Mouse (Mus musculus) liver, embryonic 14.5 days (tissue): ENCODE measurements around the gene Wfdc3. TPM values are rescaled to one million over a fixed set of nuclear protein-coding genes. Genes with fewer than 3 reads are reported as not detected.

Experiments used
- ATAC-seq: fragments of 200-750 bp; cut with Nextera tagmentation; 2 replicates; pipeline ENCODE4 v1.8.0; 2017; ENCODE audit warnings: moderate number of reproducible peaks, mild to moderate bottlenecking, moderate library complexity; ENCODE audit not compliant: insufficient read depth
- DNase-seq, 3 experiments: peaks; one replicate each; pipeline ENCODE4 v3.0.0-alpha.2; 2012 to 2013; ENCODE audit warnings: low read depth in 3 of 3, low spot score in 3 of 3
- H3K27ac ChIP-seq: fragments of 300-500 bp; sonication (generic); 2 replicates; pipeline ENCODE4 v1.5.1; 2014; ENCODE audit warnings: moderate library complexity, mild to moderate bottlenecking, control low read depth, inconsistent platforms
- H3K27me3 ChIP-seq: fragments of 300-500 bp; sonication (generic); 2 replicates; pipeline ENCODE4 v1.6.1; 2014; ENCODE audit warnings: mild to moderate bottlenecking, low read length, moderate library complexity; ENCODE audit not compliant: control insufficient read depth, insufficient read depth
- H3K36me3 ChIP-seq: fragments of 300-500 bp; sonication (generic); replicated peaks from 2 replicates; pipeline ENCODE4 v1.6.1; 2014; ENCODE audit warnings: low read depth; ENCODE audit not compliant: control insufficient read depth, insufficient read depth
- H3K4me1 ChIP-seq, 2 experiments: fragments of 200-500 bp in 1 of 2; fragments of 300-500 bp in 1 of 2; sonication (generic) in 1 of 2; replicated peaks; 2 replicates each; pipeline ENCODE4 v1.6.1; 2012 to 2014; ENCODE audit warnings: antibody characterized with exemption in 1 of 2, inconsistent platforms in 1 of 2, low read length in 1 of 2; ENCODE audit not compliant: control insufficient read depth in 2 of 2, insufficient read depth in 2 of 2
- H3K4me2 ChIP-seq: fragments of 300-500 bp; sonication (generic); 2 replicates; pipeline ENCODE4 v1.6.1; 2014; ENCODE audit warnings: low read depth, mild to moderate bottlenecking, control low read depth, moderate library complexity
- H3K4me3 ChIP-seq, 2 experiments: fragments of 200-500 bp in 1 of 2; fragments of 300-500 bp in 1 of 2; sonication (generic) in 1 of 2; 2 replicates each; pipeline ENCODE4 v1.5.1; 2012 to 2014; ENCODE audit warnings: low read depth in 2 of 2, low read length in 2 of 2, mild to moderate bottlenecking in 2 of 2, control low read depth in 1 of 2, inconsistent platforms in 1 of 2, moderate library complexity in 1 of 2; ENCODE audit not compliant: insufficient read depth in 1 of 2
- H3K9ac ChIP-seq: fragments of 300-500 bp; sonication (generic); replicated peaks from 2 replicates; pipeline ENCODE4 v1.6.1; 2014; ENCODE audit warnings: mild to moderate bottlenecking, control low read depth, moderate library complexity
- H3K9me3 ChIP-seq: fragments of 300-500 bp; sonication (generic); 2 replicates; pipeline ENCODE4 v1.6.1; 2016; ENCODE audit warnings: low read length, mixed read lengths; ENCODE audit not compliant: control insufficient read depth
- CTCF ChIP-seq: IDR thresholded peaks from 2 replicates; pipeline ENCODE4 v1.5.1; 2016; ENCODE audit warnings: antibody characterized with exemption, low read depth, control low read depth
- EP300 ChIP-seq: IDR thresholded peaks from 2 replicates; pipeline ENCODE4 v1.6.1; 2016; ENCODE audit warnings: antibody characterized with exemption, low read depth
- WGBS: fragments of 180-500 bp; shearing (Covaris S2); extraction: QIAGEN DNeasy Blood & Tissue Kit; methylation state at CpG from one replicate; pipeline ENCODE4 v1.1.7; 2014; ENCODE audit not compliant: insufficient replicate concordance; 5-methylcytosine and 5-hydroxymethylcytosine counted together
- polyA plus RNA-seq, 2 experiments: library from polyadenylated mRNA; depleted of rRNA in 1 of 2; stranded (reverse) in 1 of 2; unstranded in 1 of 2; fragments of >200 nt; fragmentation: Nextera tagmentation in 1 of 2; extraction: Ambion mirVana in 1 of 2; gene quantifications; 2 replicates each; pipeline versions ENCODE4 v1.2.1 to v1.2.3; 2012 to 2014

Gene Wfdc3
- polyA plus RNA-seq (2012; rRNA removed) = 1.7 and 1.9 TPM in 2 replicates
- polyA plus RNA-seq (2014; fragmentation: Nextera tagmentation; extraction: Ambion mirVana) = 1.6 and 2.1 TPM in 2 replicates

GRCm38 (mm10) chr2:164745843-164746479 lies at the start of gene Wfdc3, which contains the start of gene Dnttip1:
TSS of gene Wfdc3 (minus strand) at chr2:164745931.
TSS of gene Dnttip1 (plus strand) at chr2:164745983.
- DNase-seq = peak; percentile 80 to 83 (median 82)

GRCm38 (mm10) chr2:164794293-164794692 lies 48.6 kb upstream of the Wfdc3 start:
- H3K27me3 ChIP-seq = no peaks in the 10 kb centered on the region
- no peak overlapping the region for H3K27ac ChIP-seq
- H3K4me2 ChIP-seq = no peak overlapping the region
- H3K36me3 ChIP-seq = peaks cover 31% of the 10 kb centered on the region
- H3K4me3 ChIP-seq = no peak overlapping the region
- peaks cover 0 to 3% of the 10 kb centered on the region in 2 experiments; a peak in 2 of 4 replicates for H3K4me1 ChIP-seq
- 29% methylated on average over 5 of the region's 5 CpGs for WGBS
- TF ChIP-seq EP300 (no peak), CTCF (peak; percentile 96)
- H3K9me3 ChIP-seq = no peaks in the 10 kb centered on the region
- DNase-seq = peak; percentile 73 to 77 (median 76)
- H3K9ac ChIP-seq = no peak overlapping the region
- ATAC-seq = peak; percentile 67

More at GRCm38 (mm10) chr2:164745843-164746479, at the start of gene Wfdc3, which contains the start of gene Dnttip1:
- Histone ChIP-seq H3K27me3 (no peaks in the 10 kb centered on the region; the same call in none of the 2 replicates), H3K27ac (peak within 1 kb of the TSS; percentile 87), H3K36me3 (peaks cover 37% of the 10 kb centered on the region), H3K9me3 (no peaks in the 10 kb centered on the region), H3K4me1 (peaks cover 10 to 20% of the 10 kb centered on the region in 2 experiments; a peak in 3 of 4 replicates), H3K4me2 (peak within 1 kb of the TSS; percentile 90), H3K9ac (peak within 1 kb of the TSS; percentile 98), H3K4me3 (peak within 1 kb of the TSS; percentile 97 to 99)
- TF ChIP-seq CTCF (no peak), EP300 (no peak)
- peak; percentile 85 for ATAC-seq
- under 1% methylated on average over 69 of the region's 70 CpGs for WGBS

GRCm38 (mm10) chr2:164793772-164794171 lies 48.0 kb upstream of the Wfdc3 start:
- Histone ChIP-seq H3K4me2 (no peak overlapping the region), H3K27ac (peak overlapping the region; percentile 14; the same call in 1 of the 2 replicates), H3K4me1 (peaks cover 0 to 6% of the 10 kb centered on the region in 2 experiments; a peak in 2 of 4 replicates), H3K36me3 (peaks cover 31% of the 10 kb centered on the region), H3K9ac (no peak overlapping the region), H3K4me3 (no peak overlapping the region), H3K9me3 (no peaks in the 10 kb centered on the region), H3K27me3 (no peaks in the 10 kb centered on the region)
- no peak for TF ChIP-seq EP300
- TF ChIP-seq CTCF = no peak
- ATAC-seq = peak; percentile 17; the same call in 1 of the 2 replicates
- WGBS = 72% methylated on average over 2 of the region's 2 CpGs
- no peak for DNase-seq

- Histone ChIP-seq H3K4me2 (no peak overlapping the region), H3K9me3 (no peaks in the 10 kb centered on the region), H3K36me3 (peaks cover 31% of the 10 kb centered on the region), H3K4me3 (no peak overlapping the region), H3K27ac (no peak overlapping the region; the same call in 1 of the 2 replicates), H3K27me3 (no peaks in the 10 kb centered on the region), H3K4me1 (peaks cover 5 to 12% of the 10 kb centered on the region in 2 experiments; a peak in 3 of 4 replicates), H3K9ac (no peak overlapping the region)
- DNase-seq = peak in 1 of 3 experiments; percentile 45
- TF ChIP-seq CTCF (peak; percentile 94), EP300 (no peak)
- ATAC-seq = peak; percentile 32; the same call in 1 of the 2 replicates
- WGBS = 90% methylated on average over 3 of the region's 3 CpGs
Measured at GRCm38 (mm10) chr2:164793236-164793635, 47.5 kb upstream of the Wfdc3 start.
